Mouse (Mus musculus): ENCODE data around the gene Mettl21a. TPM values are rescaled to one million over a fixed set of nuclear protein-coding genes. Genes with fewer than 3 reads are reported as not detected.
"Not testable (repeated sequence)": the region's sequence is repeated elsewhere in the genome, so short reads cannot be mapped to it uniquely, and the experiment has no call there.

Gene Mettl21a
- 10 to 100 TPM in 3 of 4 experiments, 1 to 10 TPM in 1; 9.6 to 16.5 (median 10.3) TPM for total RNA-seq (2022)

- peak; percentile 88 to 93 for DNase-seq (ENCODE audit: low spot score in 2 of 2)
Observed at GRCm38 (mm10) chr1:64616881-64617714, at the start of gene Mettl21a. Gene Mettl21a, minus strand, starts transcription at chr1:64617242.

GRCm38 (mm10) chr1:64658876-64659275 lies 41.8 kb upstream of the Mettl21a start:
- DNase-seq (ENCODE audit: low spot score in 2 of 2): no peak

- no peak for DNase-seq (ENCODE audit: low spot score in 2 of 2)
Observed at GRCm38 (mm10) chr1:64656423-64657129, 39.5 kb upstream of the Mettl21a start.

DNA sequence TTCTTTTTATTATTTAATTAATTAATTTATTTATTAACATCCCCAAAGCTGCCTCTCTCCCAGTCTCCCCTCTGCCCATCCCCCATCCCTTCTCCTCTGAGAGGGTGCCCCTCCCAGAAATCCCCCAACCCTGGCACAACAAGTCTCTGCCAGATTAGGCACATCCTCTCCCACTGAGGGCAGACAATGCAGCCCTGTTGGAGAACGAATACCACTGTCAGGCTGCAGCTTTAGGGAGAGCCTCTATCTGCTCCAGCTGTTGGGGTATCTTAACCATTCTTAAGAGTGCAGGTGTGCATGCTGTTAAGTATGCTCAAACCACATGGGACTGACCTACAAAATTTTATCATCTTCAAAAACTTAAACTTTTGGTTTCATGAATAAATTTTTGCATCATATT lies 38.4 kb upstream of the Mettl21a start:
- DNase-seq (ENCODE audit: low spot score in 2 of 2): no peak

- no peak for DNase-seq (ENCODE audit: low spot score in 2 of 2)
Observed at GRCm38 (mm10) chr1:64653701-64654100, 36.7 kb upstream of the Mettl21a start.

DNA sequence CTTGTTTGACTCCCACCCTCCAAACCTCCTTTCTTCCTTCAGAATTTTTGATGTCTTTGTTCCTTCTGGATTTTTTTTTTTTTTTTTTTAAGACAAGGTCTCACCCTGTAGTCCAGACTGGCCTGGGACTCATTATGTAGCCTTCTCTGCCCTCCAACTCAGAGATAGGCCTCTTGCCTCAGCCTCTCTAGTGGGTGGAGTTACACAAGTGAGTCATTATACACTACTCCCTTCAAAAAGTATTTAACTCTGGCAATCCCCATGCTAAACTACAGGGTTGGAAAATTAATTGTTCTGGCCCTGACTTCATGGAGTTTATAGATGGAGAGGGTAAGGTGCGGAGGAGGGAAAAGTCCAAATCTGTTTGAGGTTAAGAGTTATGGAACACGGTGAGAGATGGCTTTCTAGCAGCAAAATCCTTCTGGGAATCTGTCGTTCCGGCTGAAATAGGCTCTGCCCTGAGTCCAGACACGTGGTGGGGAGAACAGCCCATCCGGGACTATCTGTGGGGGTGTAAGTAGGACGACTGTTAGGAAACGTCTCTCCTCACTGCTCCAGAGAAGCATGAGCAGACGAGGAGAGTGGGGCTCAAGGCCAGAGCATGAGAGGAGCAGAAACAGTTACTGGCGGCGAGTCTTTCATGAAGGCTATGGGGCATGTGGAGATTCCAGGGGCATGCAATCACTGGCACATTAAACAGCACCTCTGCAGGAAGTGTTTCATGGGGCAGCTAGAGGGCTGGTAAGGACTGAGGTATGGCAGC lies 32.5 kb upstream of the Mettl21a start:
- DNase-seq (ENCODE audit: low spot score in 2 of 2): no peak

- DNase-seq (ENCODE audit: low spot score in 2 of 2): no peak
Observed at GRCm38 (mm10) chr1:64644513-64644912, 27.5 kb upstream of the Mettl21a start.

GRCm38 (mm10) chr1:64642541-64642940 lies 25.5 kb upstream of the Mettl21a start:
- not testable (repeated sequence) for DNase-seq (ENCODE audit: low spot score in 2 of 2)

DNA sequence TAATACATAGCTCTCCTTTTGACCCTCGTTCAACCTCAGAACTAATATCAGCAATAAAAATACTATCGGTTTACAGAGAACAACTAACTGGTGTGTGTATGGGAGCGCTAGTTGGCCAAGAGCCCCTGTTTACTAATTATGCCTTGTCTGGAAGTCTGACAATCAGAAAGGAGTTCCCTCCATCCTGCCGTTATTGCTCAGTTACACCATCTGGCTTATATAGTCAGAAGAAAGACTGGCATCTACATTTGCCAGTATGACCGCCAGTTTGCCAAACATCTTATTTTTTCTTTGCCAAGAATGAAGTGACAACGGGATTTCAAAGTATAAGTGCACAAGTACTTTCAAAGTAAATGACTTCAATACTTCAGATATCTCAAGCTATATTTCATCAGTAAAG lies 24.0 kb upstream of the Mettl21a start:
- DNase-seq (ENCODE audit: low spot score in 2 of 2): no peak

DNA sequence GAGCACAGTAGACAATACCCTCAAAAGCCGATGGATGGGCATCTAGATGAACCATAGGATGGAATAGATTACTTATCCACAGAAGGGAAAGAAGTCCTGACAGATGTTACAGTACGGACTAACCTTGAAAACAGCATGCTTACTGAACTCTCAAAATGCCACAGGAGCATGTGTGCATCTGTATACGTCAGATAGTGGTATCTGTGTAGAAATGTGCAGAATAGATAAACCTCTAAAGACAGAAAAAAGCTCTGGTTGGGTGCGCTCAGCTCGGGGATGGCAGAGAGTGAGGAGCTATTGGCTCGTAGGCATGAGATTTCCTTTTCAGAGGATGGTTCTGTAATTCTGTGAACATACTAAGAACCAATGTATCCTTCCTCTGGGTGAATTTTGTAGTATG lies 22.2 kb upstream of the Mettl21a start:
- no peak for DNase-seq (ENCODE audit: low spot score in 2 of 2)

GRCm38 (mm10) chr1:64635624-64636023 lies 18.6 kb upstream of the Mettl21a start:
- DNase-seq (ENCODE audit: low spot score in 2 of 2): no peak

GRCm38 (mm10) chr1:64633237-64633636 lies 16.2 kb upstream of the Mettl21a start:
- peak in 1 of 2 experiments; percentile 62 for DNase-seq (ENCODE audit: low spot score in 2 of 2)

- DNase-seq (ENCODE audit: low spot score in 2 of 2): no peak
Observed at GRCm38 (mm10) chr1:64631526-64631925, 14.5 kb upstream of the Mettl21a start.

DNA sequence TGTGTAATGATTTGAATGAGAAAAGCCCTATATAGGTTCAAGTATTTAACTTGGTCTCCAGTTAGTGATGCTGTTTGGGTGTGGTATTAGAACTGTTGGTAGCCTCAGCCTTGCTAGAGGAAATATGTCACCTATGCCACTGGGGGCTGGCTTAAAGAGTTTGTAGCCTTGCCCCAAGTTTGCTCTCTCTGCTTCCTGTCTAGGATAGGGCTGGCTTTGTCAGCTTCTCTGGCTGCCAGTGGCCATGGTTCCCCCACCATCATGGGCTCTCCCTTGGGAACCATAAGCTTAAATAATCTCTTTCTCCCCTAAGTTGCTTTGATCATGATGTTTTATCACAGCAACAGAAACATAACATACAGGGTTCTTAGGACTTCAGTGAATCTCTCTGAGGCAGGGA lies 8.2 kb upstream of the Mettl21a start:
- DNase-seq (ENCODE audit: low spot score in 2 of 2): no peak

- peak in 1 of 2 experiments; percentile 52 for DNase-seq (ENCODE audit: low spot score in 2 of 2)
Observed at GRCm38 (mm10) chr1:64623558-64624435, 6.8 kb upstream of the Mettl21a start.

- DNase-seq (ENCODE audit: low spot score in 2 of 2): no peak
Observed at GRCm38 (mm10) chr1:64621116-64621515, 4.1 kb upstream of the Mettl21a start.

GRCm38 (mm10) chr1:64618226-64618625 lies 1.2 kb upstream of the Mettl21a start:
- DNase-seq (ENCODE audit: low spot score in 2 of 2): no peak

- peak; percentile 67 to 79 for DNase-seq (ENCODE audit: low spot score in 2 of 2)
Observed at GRCm38 (mm10) chr1:64617715-64617984, 608 bp upstream of the Mettl21a start.

- DNase-seq (ENCODE audit: low spot score in 2 of 2): no peak
Observed at GRCm38 (mm10) chr1:64616531-64616880, 536 bp downstream of the Mettl21a start.

- no peak for DNase-seq (ENCODE audit: low spot score in 2 of 2)
Observed at GRCm38 (mm10) chr1:64616076-64616475, 966 bp downstream of the Mettl21a start.

GRCm38 (mm10) chr1:64615531-64615991 lies 1.5 kb downstream of the Mettl21a start:
- DNase-seq (ENCODE audit: low spot score in 2 of 2): no peak
